Mouse (Mus musculus) ovary, adult 10 weeks (tissue): Measurements from ENCODE around the gene Sowahd. TPM values are rescaled to one million over a fixed set of nuclear protein-coding genes. Genes with fewer than 3 reads are reported as not detected.

ENCODE experiments used
- polyA plus RNA-seq: library from polyadenylated mRNA; stranded (reverse); fragments of 350-450 nt; fragmentation: Illumina TruSeq; extraction: RNeasy Lipid Tissue Mini Kit (QIAGEN cat#74804); gene quantifications from one replicate; pipeline ENCODE4 v1.2.3, GENCODE M21; 2014

The Sowahd gene
- not detected for polyA plus RNA-seq

DNA sequence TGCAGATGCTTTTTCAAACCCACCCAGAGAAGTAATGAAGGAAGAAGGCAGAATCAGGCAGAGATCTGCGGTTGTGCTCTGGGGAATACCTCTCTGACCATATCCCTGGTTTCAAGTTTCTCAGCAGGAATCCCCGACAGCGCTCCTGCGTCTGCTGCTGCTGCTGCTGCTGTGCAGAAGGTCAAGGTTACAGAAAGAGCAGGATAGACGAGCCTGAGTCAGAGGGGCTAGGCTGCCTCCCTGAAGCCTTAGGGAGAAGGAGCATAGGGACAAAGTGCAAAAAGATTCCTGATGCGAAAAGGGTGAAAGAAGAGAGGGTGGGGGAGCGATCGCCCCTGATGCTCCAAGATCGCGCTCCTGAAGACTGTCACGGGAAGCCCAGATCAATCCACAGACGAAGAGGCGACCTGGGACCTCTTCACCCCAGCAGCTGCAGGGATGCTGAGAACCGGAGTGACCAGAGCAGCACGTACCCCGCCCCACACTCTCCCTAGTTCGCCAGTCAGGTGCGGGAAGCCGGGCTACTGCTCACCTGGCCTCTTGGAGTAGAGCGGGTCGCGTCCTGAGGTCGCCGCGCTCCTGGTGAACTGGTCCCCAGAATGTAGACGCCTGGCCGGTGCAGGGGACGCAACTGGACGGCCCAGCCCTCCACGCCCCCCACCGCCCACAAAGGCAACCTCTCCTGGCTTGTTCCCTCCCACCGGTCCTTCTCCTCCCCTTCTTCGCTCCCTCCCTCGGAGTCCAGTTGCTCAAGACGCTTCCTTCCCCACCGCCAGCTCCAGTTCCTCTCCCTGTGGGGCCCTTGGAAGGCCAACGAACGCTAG lies at the start of gene Sowahd:
TSS of gene Sowahd (plus strand) at position 780 of the 824 bp plus-strand sequence.

GRCm38 (mm10) chrX:37084927-37085660 lies 36.4 kb downstream of the Sowahd start, which contains the start of gene Rpl39:
Gene Rpl39, minus strand, starts transcription at chrX:37085402.

Other genes starting within 250 kb of the Sowahd start
- 126 TPM for gene Ube2a, start 174.9 kb upstream of the Sowahd start, polyA plus RNA-seq
- 110 TPM for gene C330007P06Rik, start 174.7 kb upstream of the Sowahd start, polyA plus RNA-seq
- 26.7 TPM for gene Nkrf, start 145.9 kb upstream of the Sowahd start, polyA plus RNA-seq
- 34.2 TPM for gene Sept6, start 57.1 kb upstream of the Sowahd start, polyA plus RNA-seq
- gene Rpl39, start 36.6 kb downstream of the Sowahd start, polyA plus RNA-seq: 1,809 TPM
- 100 TPM for gene Upf3b, start 61.5 kb downstream of the Sowahd start, polyA plus RNA-seq
- gene Nkap, start 78.0 kb downstream of the Sowahd start, polyA plus RNA-seq: 140 TPM
- gene Akap14, start 120.0 kb downstream of the Sowahd start, polyA plus RNA-seq: 1.6 TPM
- gene Ndufa1, start 142.3 kb downstream of the Sowahd start, polyA plus RNA-seq: 149 TPM
- gene Rnf113a1, start 142.4 kb downstream of the Sowahd start, polyA plus RNA-seq: 0.40 TPM
- not detected for gene Gm9, start 162.2 kb downstream of the Sowahd start, polyA plus RNA-seq
- not detected for gene Rhox1, start 173.4 kb downstream of the Sowahd start, polyA plus RNA-seq
- not detected for gene Rhox2a, start 196.1 kb downstream of the Sowahd start, polyA plus RNA-seq
- not detected for gene Rhox3a, start 201.1 kb downstream of the Sowahd start, polyA plus RNA-seq
- not detected for gene Rhox4a, start 216.5 kb downstream of the Sowahd start, polyA plus RNA-seq